Comparison of ENCODE assay signal across 9 mouse cellular contexts in the genomic region with DNA sequence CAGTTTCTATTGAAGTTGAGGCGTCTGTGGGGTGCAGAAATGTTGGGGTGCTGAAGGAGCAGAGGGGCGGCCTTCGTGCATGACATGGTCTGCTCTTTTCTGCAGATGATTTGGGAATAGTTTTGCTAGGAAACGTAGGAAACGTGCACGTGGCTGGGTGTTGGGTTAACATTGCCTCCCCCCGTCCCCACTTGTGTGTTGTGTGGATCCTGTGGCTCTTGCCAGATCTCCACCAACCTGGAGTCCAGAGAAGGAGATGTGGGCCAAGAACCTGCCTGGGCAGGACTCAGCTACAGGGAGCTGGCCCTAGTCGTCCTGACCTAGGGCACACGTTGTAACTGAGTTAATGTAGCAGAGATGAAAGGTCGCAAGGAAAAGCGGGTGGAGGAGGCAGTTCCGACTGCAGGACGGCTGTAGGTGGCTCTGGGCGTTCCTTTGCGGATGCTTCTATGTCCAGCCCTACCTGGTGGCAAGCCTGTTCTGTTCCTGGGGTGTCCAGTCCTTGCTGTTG.
A peak's percentile ranks its signal among the peaks of the same experiment; 100 is the strongest.
DNase-seq lines count a peak whose midpoint lies in the region; ATAC-seq and TF ChIP-seq lines count a peak whose summit lies in the region.
"Had no signal": no experiment of that assay in that cellular context is flagged by ENCODE, and none has a peak within 500 bp of the region (broad histone marks: within the 10 kb centered on the region; RNA-seq: fewer than 3 reads in every experiment).

No protein-coding gene starts in this region.

- H3K9ac ChIP-seq in heart, embryonic 15.5 days: peak overlapping the region; percentile 70
- H3K9ac ChIP-seq in limb, embryonic 12.5 days (replicated peaks): peak overlapping the region; percentile 74

- DNase-seq in heart, embryonic 10.5 days (ENCODE audit: low spot score): no peak
- DNase-seq in heart, postnatal 4 days: no peak
- no peak for DNase-seq in frontal cortex, postnatal 10 days (ENCODE audit: low spot score in 2 of 2)
- no peak for DNase-seq in adrenal gland, postnatal 4 days (ENCODE audit: low spot score in 2 of 2)

- 3% methylated on average over 15 of the region's 15 CpGs for WGBS in heart, embryonic 10.5 days
- 11% methylated on average over 15 of the region's 15 CpGs for WGBS in heart, embryonic 15.5 days
- WGBS in limb, embryonic 12.5 days: 3% methylated on average over 15 of the region's 15 CpGs
- WGBS in olfactory bulb, adult 2 months: 18% methylated on average over 15 of the region's 15 CpGs

- peak overlapping the region; percentile 93 for H3K4me2 ChIP-seq in heart, embryonic 15.5 days
- H3K4me2 ChIP-seq in limb, embryonic 12.5 days: peak overlapping the region; percentile 99

- no peak for ATAC-seq in heart, embryonic 15.5 days (replicated peaks; ENCODE audit: insufficient number of reproducible peaks, insufficient read depth, low FRiP score, low read depth)
- ATAC-seq in limb, embryonic 12.5 days (ENCODE audit: insufficient number of reproducible peaks, insufficient read depth, low FRiP score, low TSS enrichment, low read depth): no peak
- ATAC-seq: Patski had no signal

- no peaks in the 10 kb centered on the region for H3K36me3 ChIP-seq in heart, embryonic 10.5 days
- no peaks in the 10 kb centered on the region for H3K36me3 ChIP-seq in heart, embryonic 15.5 days
- H3K36me3 ChIP-seq in limb, embryonic 12.5 days: no peaks in the 10 kb centered on the region

- TF ChIP-seq CTCF in bone marrow macrophage, adult 2 months (IDR thresholded peaks at IDR 0.05; ENCODE audit: low read depth, low read length): no peak
- no peak for TF ChIP-seq CTCF in olfactory bulb, adult 2 months (IDR thresholded peaks at IDR 0.05; ENCODE audit: insufficient read depth, low read depth, low read length)

- peak overlapping the region; percentile 93 for H3K27ac ChIP-seq in heart, embryonic 10.5 days
- H3K27ac ChIP-seq in bone marrow macrophage, adult 2 months (ENCODE audit: insufficient read depth, low read depth, low read length): peak overlapping the region; percentile 82
- H3K27ac ChIP-seq in heart, embryonic 15.5 days: peak overlapping the region; percentile 92
- H3K27ac ChIP-seq in limb, embryonic 12.5 days: no peak overlapping the region
- peak overlapping the region; percentile 97; the same call in 1 of the 2 replicates for H3K27ac ChIP-seq in olfactory bulb, adult 2 months (ENCODE audit: insufficient read depth, low read depth, low read length)

- no peak for TF ChIP-seq POLR2A in bone marrow macrophage, adult 2 months (IDR thresholded peaks at IDR 0.05; ENCODE audit: borderline replicate concordance, low read depth, low read length)
- no peak for TF ChIP-seq POLR2A in olfactory bulb, adult 2 months (IDR thresholded peaks at IDR 0.05; ENCODE audit: insufficient read depth, low read depth, low read length)

- H3K27me3 ChIP-seq in heart, embryonic 10.5 days (ENCODE audit: insufficient read depth, poor library complexity, severe bottlenecking): no peaks in the 10 kb centered on the region; the same call in 1 of the 2 replicates
- no peaks in the 10 kb centered on the region for H3K27me3 ChIP-seq in heart, embryonic 15.5 days
- H3K27me3 ChIP-seq in limb, embryonic 12.5 days: peaks cover 74% of the 10 kb centered on the region
- H3K27me3 ChIP-seq: Patski had no signal

- H3K4me1 ChIP-seq in heart, embryonic 10.5 days: peaks cover 86% of the 10 kb centered on the region
- peaks cover 31% of the 10 kb centered on the region for H3K4me1 ChIP-seq in bone marrow macrophage, adult 2 months (ENCODE audit: control insufficient read depth, insufficient read depth, low read length)
- peaks cover 77% of the 10 kb centered on the region for H3K4me1 ChIP-seq in heart, embryonic 15.5 days (replicated peaks)
- H3K4me1 ChIP-seq in limb, embryonic 12.5 days (replicated peaks): peaks cover 95% of the 10 kb centered on the region
- peaks cover 63% of the 10 kb centered on the region for H3K4me1 ChIP-seq in olfactory bulb, adult 2 months (ENCODE audit: control insufficient read depth, insufficient read depth, low read length)

- H3K9me3 ChIP-seq in heart, embryonic 10.5 days: no peaks in the 10 kb centered on the region
- no peaks in the 10 kb centered on the region for H3K9me3 ChIP-seq in heart, embryonic 15.5 days (replicated peaks)
- no peaks in the 10 kb centered on the region for H3K9me3 ChIP-seq in limb, embryonic 12.5 days

- peak overlapping the region; percentile 87 for H3K4me3 ChIP-seq in heart, embryonic 10.5 days
- H3K4me3 ChIP-seq in bone marrow macrophage, adult 2 months (ENCODE audit: insufficient read depth, low read length): peak overlapping the region; percentile 75
- peak overlapping the region; percentile 87 for H3K4me3 ChIP-seq in heart, embryonic 15.5 days
- H3K4me3 ChIP-seq in limb, embryonic 12.5 days (replicated peaks): peak overlapping the region; percentile 73
- peak overlapping the region; percentile 80 for H3K4me3 ChIP-seq in olfactory bulb, adult 2 months (ENCODE audit: insufficient read depth, low read depth, low read length)
